ENCODE assay signal across 20 mouse cellular contexts in genomic region chr19:54087319-54087718, GRCm38 (mm10). TPM values are rescaled to one million over a fixed set of nuclear protein-coding genes. Genes with fewer than 3 reads are reported as not detected.
DNase-seq lines count a peak whose midpoint lies in the region; ATAC-seq and TF ChIP-seq lines count a peak whose summit lies in the region.
"Had no signal": no experiment of that assay in that cellular context is flagged by ENCODE, and none has a peak within 500 bp of the region (broad histone marks: within the 10 kb centered on the region; RNA-seq: fewer than 3 reads in every experiment).

No protein-coding gene starts in this region.

- H3K27ac ChIP-seq in liver, embryonic 11.5 days (ENCODE audit: low read depth, low read length), result peak overlapping the region; percentile 30; the same call in 1 of the 2 replicates
- no peak overlapping the region for H3K27ac ChIP-seq in cerebellum, adult 2 months (ENCODE audit: insufficient read depth, low read length)
- H3K27ac ChIP-seq: embryonic facial prominence, embryonic 13.5 days; forebrain, embryonic 12.5 days; hindbrain, embryonic 14.5 days; neural tube, embryonic 12.5 days had no signal

- peaks cover 63% of the 10 kb centered on the region for H3K4me1 ChIP-seq in megakaryocyte, embryonic 14.5 days
- peaks cover 14% of the 10 kb centered on the region for H3K4me1 ChIP-seq in liver, embryonic 11.5 days (replicated peaks; ENCODE audit: control insufficient read depth, insufficient read depth, low read length)
- no peaks in the 10 kb centered on the region for H3K4me1 ChIP-seq in cerebellum, adult 2 months (ENCODE audit: control insufficient read depth, insufficient read depth, low read length)
- H3K4me1 ChIP-seq: forebrain, embryonic 12.5 days; neural tube, embryonic 12.5 days had no signal

- no peak for TF ChIP-seq CTCF in cerebellum, adult 2 months (IDR thresholded peaks at IDR 0.05; ENCODE audit: borderline replicate concordance, insufficient read depth, low read depth, low read length)

- 25% methylated on average over 10 of the region's 10 CpGs for WGBS in liver, embryonic 11.5 days
- whole genome bisulfite sequencing in cerebellum, adult 2 months, result 72% methylated on average over 10 of the region's 10 CpGs

- H3K4me3 ChIP-seq in megakaryocyte, embryonic 14.5 days (replicated peaks), result peak overlapping the region; percentile 72
- 0 out of 2 replicates have a peak overlapping the region, but pooled peaks have one; percentile 10 for H3K4me3 ChIP-seq in liver, embryonic 11.5 days (ENCODE audit: low read depth, low read length)
- H3K4me3 ChIP-seq in cerebellum, adult 2 months (replicated peaks; ENCODE audit: insufficient read depth, low read depth, low read length), result no peak overlapping the region
- H3K4me3 ChIP-seq: embryonic facial prominence, embryonic 13.5 days; forebrain, embryonic 12.5 days; neural tube, embryonic 12.5 days had no signal

- H3K9ac ChIP-seq in liver, embryonic 11.5 days (ENCODE audit: low read depth, low read length), result 0 out of 2 replicates have a peak overlapping the region, but pooled peaks have one; percentile 25
- H3K9ac ChIP-seq: embryonic facial prominence, embryonic 13.5 days; forebrain, embryonic 12.5 days; hindbrain, embryonic 14.5 days; neural tube, embryonic 12.5 days had no signal

- no peaks in the 10 kb centered on the region for H3K36me3 ChIP-seq in megakaryocyte, embryonic 14.5 days (replicated peaks; ENCODE audit: low read length)
- H3K36me3 ChIP-seq in liver, embryonic 11.5 days (ENCODE audit: control insufficient read depth, insufficient read depth, low read length), result no peaks in the 10 kb centered on the region
- H3K36me3 ChIP-seq: embryonic facial prominence, embryonic 13.5 days; forebrain, embryonic 12.5 days; neural tube, embryonic 12.5 days had no signal

- peaks cover 20% of the 10 kb centered on the region for H3K9me3 ChIP-seq in megakaryocyte, embryonic 14.5 days
- H3K9me3 ChIP-seq in liver, embryonic 11.5 days (ENCODE audit: control insufficient read depth, low read length), result no peaks in the 10 kb centered on the region
- H3K9me3 ChIP-seq: embryonic facial prominence, embryonic 13.5 days; forebrain, embryonic 12.5 days; neural tube, embryonic 12.5 days had no signal

- DNase-seq in liver, embryonic 11.5 days (ENCODE audit: low spot score), result peak; percentile 49
- DNase-seq in yolk sac, embryonic 10.5 days (ENCODE audit: low spot score), result peak; percentile 6
- no peak for DNase-seq in cerebellum, adult 2 months
- DNase-seq: adrenal gland, postnatal 36 days; cerebellum, postnatal 36 days; kidney, adult 11 months; kidney, postnatal 14 days; layer of hippocampus, adult 9-11 months; lung, adult 18-20 months; right cerebral cortex, postnatal 14 days; thymus, adult 2 months had no signal

- no peak for TF ChIP-seq POLR2A in cerebellum, adult 2 months (IDR thresholded peaks at IDR 0.05; ENCODE audit: borderline replicate concordance, insufficient read depth, low read length)

- H3K4me2 ChIP-seq in liver, embryonic 11.5 days, result peak overlapping the region; percentile 47
- H3K4me2 ChIP-seq: embryonic facial prominence, embryonic 13.5 days; forebrain, embryonic 12.5 days; hindbrain, embryonic 14.5 days; neural tube, embryonic 12.5 days had no signal

- ATAC-seq in megakaryocyte, adult 5-6 weeks (ENCODE audit: poor library complexity, severe bottlenecking), result no peak
- peak; percentile 93 for ATAC-seq in common myeloid progenitor, adult 5-6 weeks (replicated peaks; ENCODE audit: low read depth, poor library complexity, severe bottlenecking)
- peak; percentile 97 for ATAC-seq in liver, embryonic 11.5 days (replicated peaks; ENCODE audit: low FRiP score)
- no peak for ATAC-seq in granulocyte monocyte progenitor cell, adult 5-6 weeks (replicated peaks; ENCODE audit: poor library complexity, severe bottlenecking)
- ATAC-seq: Patski had no signal

- H3K27me3 ChIP-seq in megakaryocyte, embryonic 14.5 days (replicated peaks), result peaks cover 27% of the 10 kb centered on the region
- H3K27me3 ChIP-seq in liver, embryonic 11.5 days (replicated peaks; ENCODE audit: control insufficient read depth, insufficient read depth, low read length), result no peaks in the 10 kb centered on the region; the same call in 1 of the 2 replicates
- H3K27me3 ChIP-seq in cerebellum, adult 2 months (ENCODE audit: control insufficient read depth, insufficient read depth, low read length), result no peaks in the 10 kb centered on the region
- H3K27me3 ChIP-seq: embryonic facial prominence, embryonic 13.5 days; forebrain, embryonic 12.5 days; neural tube, embryonic 12.5 days had no signal

RNA-seq across cellular contexts. Expression of gene Adra2a, which starts 43.4 kb away (rescaled TPM):
- polyA plus RNA-seq in megakaryocyte, embryonic 14.5 days (2012; ENCODE audit: insufficient read depth, low replicate concordance), result 4.3 TPM in 2 replicates
- not detected in 2 replicates for total RNA-seq in megakaryocyte, adult 5-6 weeks (2015)
- not detected in 2 replicates for total RNA-seq in megakaryocyte, adult 5-6 weeks (2017)
- 0.32 and 0.49 TPM in 2 replicates for total RNA-seq in common myeloid progenitor, adult 5-6 weeks (2017)
- 0.11 and 0.42 TPM in 2 replicates for polyA plus RNA-seq in liver, embryonic 11.5 days (2014; fragmentation: Nextera tagmentation; extraction: Ambion mirVana)
- total RNA-seq in granulocyte monocyte progenitor cell, adult 5-6 weeks (2014; fragmentation: Nextera tagmentation), result not detected in 2 replicates
- 0.05 TPM in 1 of 2 replicates, not detected in the other for total RNA-seq in granulocyte monocyte progenitor cell, adult 5-6 weeks (2017)
- 14.6 and 16.1 TPM in 2 replicates for polyA plus RNA-seq in cerebellum, adult 2 months (2012; rRNA removed)

Comparison
In these comparisons a context has a peak if more than half of its experiments do, and no peak if none do; other contexts are left out.
1. ATAC-seq: peak in common myeloid progenitor, adult 5-6 weeks (single experiment) and liver, embryonic 11.5 days (single experiment); none in megakaryocyte, adult 5-6 weeks (single experiment) and granulocyte monocyte progenitor cell, adult 5-6 weeks (single experiment).
2. DNase-seq: peak in liver, embryonic 11.5 days (single experiment) and yolk sac, embryonic 10.5 days (single experiment); none in cerebellum, adult 2 months (0 of 2).